Mouse (Mus musculus): ENCODE data around the gene Gm14862. TPM values are rescaled to one million over a fixed set of nuclear protein-coding genes. Genes with fewer than 3 reads are reported as not detected.

Gm14862 gene
- polyA plus RNA-seq, 1 experiment from 2014 or later: not detected

- Histone ChIP-seq H3K4me1 (ENCODE audit: control insufficient read depth, insufficient read depth, low read length) (no peaks in the 10 kb centered on the region), H3K27ac (ENCODE audit: low read depth, low read length) (peak within 1 kb of the TSS; percentile 48; the same call in 1 of the 2 replicates), H3K36me3 (ENCODE audit: control insufficient read depth, insufficient read depth, low read length) (no peaks in the 10 kb centered on the region), H3K4me3 (ENCODE audit: low read depth, low read length) (peak within 1 kb of the TSS; percentile 50), H3K27me3 (replicated peaks; ENCODE audit: control insufficient read depth, insufficient read depth, low read length) (no peaks in the 10 kb centered on the region), H3K9me3 (replicated peaks; ENCODE audit: control insufficient read depth, low read length) (no peaks in the 10 kb centered on the region), H3K4me2 (ENCODE audit: low read length) (peak within 1 kb of the TSS; percentile 49), H3K9ac (ENCODE audit: low read length) (peak within 1 kb of the TSS; percentile 70)
- 21% methylated on average over 67 of the region's 94 CpGs for WGBS
- ATAC-seq: peak; percentile 91
- peak; percentile 57 for DNase-seq (ENCODE audit: low spot score)
These were observed 16.0 kb upstream of the Gm14862 start, which contains the start of gene Xk for GRCm38 (mm10) chrX:9272460-9273361. Gene Xk (plus strand): TSS chrX:9272756.

- no peaks in the 10 kb centered on the region for H3K4me1 ChIP-seq (ENCODE audit: control insufficient read depth, insufficient read depth, low read length)
- WGBS: 36% methylated on average over 8 of the region's 8 CpGs
- H3K27ac ChIP-seq (ENCODE audit: low read depth, low read length): no peak overlapping the region
- H3K27me3 ChIP-seq (replicated peaks; ENCODE audit: control insufficient read depth, insufficient read depth, low read length): no peaks in the 10 kb centered on the region
- peak overlapping the region; percentile 70; the same call in 1 of the 2 replicates for H3K9ac ChIP-seq (ENCODE audit: low read length)
- no peaks in the 10 kb centered on the region for H3K9me3 ChIP-seq (replicated peaks; ENCODE audit: control insufficient read depth, low read length)
- DNase-seq (ENCODE audit: low spot score) (no peak), ATAC-seq (no peak)
- peak overlapping the region; percentile 49 for H3K4me2 ChIP-seq (ENCODE audit: low read length)
- H3K36me3 ChIP-seq (ENCODE audit: control insufficient read depth, insufficient read depth, low read length): no peaks in the 10 kb centered on the region
- H3K4me3 ChIP-seq (ENCODE audit: low read depth, low read length): peak overlapping the region; percentile 50
These were observed 15.3 kb upstream of the Gm14862 start for GRCm38 (mm10) chrX:9271947-9272459.

- WGBS: 51% methylated on average over 3 of the region's 3 CpGs
- DNase-seq (ENCODE audit: low spot score) (no peak), ATAC-seq (no peak)
- H3K36me3 ChIP-seq (ENCODE audit: control insufficient read depth, insufficient read depth, low read length): no peaks in the 10 kb centered on the region
- no peaks in the 10 kb centered on the region for H3K9me3 ChIP-seq (replicated peaks; ENCODE audit: control insufficient read depth, low read length)
- no peaks in the 10 kb centered on the region for H3K27me3 ChIP-seq (replicated peaks; ENCODE audit: control insufficient read depth, insufficient read depth, low read length)
- no peak overlapping the region for H3K4me3 ChIP-seq (ENCODE audit: low read depth, low read length)
- H3K4me1 ChIP-seq (ENCODE audit: control insufficient read depth, insufficient read depth, low read length): no peaks in the 10 kb centered on the region
- no peak overlapping the region for H3K27ac ChIP-seq (ENCODE audit: low read depth, low read length)
- no peak overlapping the region for H3K9ac ChIP-seq (ENCODE audit: low read length)
- H3K4me2 ChIP-seq (ENCODE audit: low read length): no peak overlapping the region
These were observed 14.4 kb upstream of the Gm14862 start for GRCm38 (mm10) chrX:9271112-9271511.

- WGBS: 57% methylated on average over 1 of the region's 1 CpGs
- Histone ChIP-seq H3K9me3 (replicated peaks; ENCODE audit: control insufficient read depth, low read length) (no peaks in the 10 kb centered on the region), H3K27ac (ENCODE audit: low read depth, low read length) (no peak overlapping the region), H3K4me1 (ENCODE audit: control insufficient read depth, insufficient read depth, low read length) (no peaks in the 10 kb centered on the region), H3K4me3 (ENCODE audit: low read depth, low read length) (no peak overlapping the region), H3K27me3 (replicated peaks; ENCODE audit: control insufficient read depth, insufficient read depth, low read length) (no peaks in the 10 kb centered on the region), H3K4me2 (ENCODE audit: low read length) (no peak overlapping the region), H3K9ac (ENCODE audit: low read length) (no peak overlapping the region), H3K36me3 (ENCODE audit: control insufficient read depth, insufficient read depth, low read length) (no peaks in the 10 kb centered on the region)
- DNase-seq (ENCODE audit: low spot score): no peak
- ATAC-seq: no peak
These were observed 2.6 kb upstream of the Gm14862 start for GRCm38 (mm10) chrX:9259267-9259666.

- Histone ChIP-seq H3K4me3 (ENCODE audit: low read depth, low read length) (no peak overlapping the region), H3K9me3 (replicated peaks; ENCODE audit: control insufficient read depth, low read length) (no peaks in the 10 kb centered on the region), H3K4me2 (ENCODE audit: low read length) (no peak overlapping the region), H3K27me3 (replicated peaks; ENCODE audit: control insufficient read depth, insufficient read depth, low read length) (no peaks in the 10 kb centered on the region), H3K4me1 (ENCODE audit: control insufficient read depth, insufficient read depth, low read length) (no peaks in the 10 kb centered on the region), H3K9ac (ENCODE audit: low read length) (no peak overlapping the region), H3K27ac (ENCODE audit: low read depth, low read length) (no peak overlapping the region), H3K36me3 (ENCODE audit: control insufficient read depth, insufficient read depth, low read length) (no peaks in the 10 kb centered on the region)
- DNase-seq (ENCODE audit: low spot score) (no peak), ATAC-seq (no peak)
- WGBS: 96% methylated on average over 7 of the region's 7 CpGs
These were observed 1.1 kb upstream of the Gm14862 start for GRCm38 (mm10) chrX:9257831-9258230.

- H3K4me3 ChIP-seq (ENCODE audit: low read depth, low read length): no peak overlapping the region
- no peak for ATAC-seq
These were observed 1.8 kb downstream of the Gm14862 start for GRCm38 (mm10) chrX:9254901-9255300.

GRCm38 (mm10) chrX:9253990-9254389 is 2.7 kb downstream of the Gm14862 start:
- Histone ChIP-seq H3K36me3 (ENCODE audit: control insufficient read depth, insufficient read depth, low read length) (no peaks in the 10 kb centered on the region), H3K4me3 (ENCODE audit: low read depth, low read length) (no peak overlapping the region), H3K4me1 (ENCODE audit: control insufficient read depth, insufficient read depth, low read length) (no peaks in the 10 kb centered on the region; the same call in 1 of the 2 replicates), H3K9me3 (replicated peaks; ENCODE audit: control insufficient read depth, low read length) (no peaks in the 10 kb centered on the region), H3K4me2 (ENCODE audit: low read length) (no peak overlapping the region), H3K9ac (ENCODE audit: low read length) (no peak overlapping the region), H3K27ac (ENCODE audit: low read depth, low read length) (no peak overlapping the region), H3K27me3 (replicated peaks; ENCODE audit: control insufficient read depth, insufficient read depth, low read length) (no peaks in the 10 kb centered on the region)
- no peak for DNase-seq (ENCODE audit: low spot score)
- WGBS: 85% methylated on average over 10 of the region's 10 CpGs
- ATAC-seq: no peak

More at GRCm38 (mm10) chrX:9254901-9255300, 1.8 kb downstream of the Gm14862 start:
- H3K27ac ChIP-seq (ENCODE audit: low read depth, low read length): no peak overlapping the region
- no peak overlapping the region for H3K4me2 ChIP-seq (ENCODE audit: low read length)
- no peak overlapping the region for H3K9ac ChIP-seq (ENCODE audit: low read length)
- no peaks in the 10 kb centered on the region for H3K9me3 ChIP-seq (replicated peaks; ENCODE audit: control insufficient read depth, low read length)
- no peaks in the 10 kb centered on the region for H3K4me1 ChIP-seq (ENCODE audit: control insufficient read depth, insufficient read depth, low read length)
- 87% methylated on average over 3 of the region's 3 CpGs for WGBS
- DNase-seq (ENCODE audit: low spot score): no peak
- no peaks in the 10 kb centered on the region for H3K27me3 ChIP-seq (replicated peaks; ENCODE audit: control insufficient read depth, insufficient read depth, low read length)
- no peaks in the 10 kb centered on the region for H3K36me3 ChIP-seq (ENCODE audit: control insufficient read depth, insufficient read depth, low read length)

GRCm38 (mm10) chrX:9248911-9249310 is 7.8 kb downstream of the Gm14862 start:
- Histone ChIP-seq H3K27ac (ENCODE audit: low read depth, low read length) (no peak overlapping the region; the same call in 1 of the 2 replicates), H3K9ac (ENCODE audit: low read length) (no peak overlapping the region), H3K4me2 (ENCODE audit: low read length) (no peak overlapping the region), H3K4me3 (ENCODE audit: low read depth, low read length) (no peak overlapping the region), H3K4me1 (ENCODE audit: control insufficient read depth, insufficient read depth, low read length) (no peaks in the 10 kb centered on the region; the same call in 1 of the 2 replicates), H3K9me3 (replicated peaks; ENCODE audit: control insufficient read depth, low read length) (no peaks in the 10 kb centered on the region), H3K36me3 (ENCODE audit: control insufficient read depth, insufficient read depth, low read length) (no peaks in the 10 kb centered on the region), H3K27me3 (replicated peaks; ENCODE audit: control insufficient read depth, insufficient read depth, low read length) (no peaks in the 10 kb centered on the region)
- ATAC-seq (peak; percentile 86), DNase-seq (ENCODE audit: low spot score) (peak; percentile 86)
- 35% methylated on average over 5 of the region's 5 CpGs for WGBS
